Mouse (Mus musculus): Measurements from ENCODE around the gene F2rl2.
A peak's percentile ranks its signal among the peaks of the same experiment; 100 is the strongest.

The F2rl2 gene

DNA sequence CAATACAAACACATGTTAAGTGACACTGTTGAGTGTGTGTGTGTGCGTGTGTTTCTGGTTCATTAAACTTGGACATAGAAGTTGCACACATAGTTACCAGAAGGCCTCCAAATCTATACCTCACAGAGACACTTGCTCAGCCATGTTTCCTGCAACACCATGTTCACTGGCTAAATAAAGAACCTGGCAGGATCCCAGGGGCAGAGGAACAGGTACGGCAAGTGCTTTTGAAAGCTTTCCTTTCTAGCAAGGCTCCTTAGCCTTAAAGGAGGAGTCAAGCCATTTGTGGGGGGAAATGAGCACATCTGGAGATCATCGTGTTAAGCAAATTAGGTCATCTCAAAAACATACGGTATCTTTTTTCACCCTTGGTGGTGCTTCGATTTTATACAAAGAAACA is 6.7 kb downstream of the F2rl2 start:
- no peak for DNase-seq (ENCODE audit: low spot score)

GRCm38 (mm10) chr13:95705589-95705988 is 8.9 kb downstream of the F2rl2 start:
- no peak for DNase-seq (ENCODE audit: low spot score)

GRCm38 (mm10) chr13:95712054-95712453 is 15.4 kb downstream of the F2rl2 start:
- no peak for DNase-seq (ENCODE audit: low spot score)

GRCm38 (mm10) chr13:95712570-95713268 is 16.1 kb downstream of the F2rl2 start:
- DNase-seq (ENCODE audit: low spot score): no peak

- no peak for DNase-seq (ENCODE audit: low spot score)
Observed at GRCm38 (mm10) chr13:95714271-95714975, 17.8 kb downstream of the F2rl2 start.

DNA sequence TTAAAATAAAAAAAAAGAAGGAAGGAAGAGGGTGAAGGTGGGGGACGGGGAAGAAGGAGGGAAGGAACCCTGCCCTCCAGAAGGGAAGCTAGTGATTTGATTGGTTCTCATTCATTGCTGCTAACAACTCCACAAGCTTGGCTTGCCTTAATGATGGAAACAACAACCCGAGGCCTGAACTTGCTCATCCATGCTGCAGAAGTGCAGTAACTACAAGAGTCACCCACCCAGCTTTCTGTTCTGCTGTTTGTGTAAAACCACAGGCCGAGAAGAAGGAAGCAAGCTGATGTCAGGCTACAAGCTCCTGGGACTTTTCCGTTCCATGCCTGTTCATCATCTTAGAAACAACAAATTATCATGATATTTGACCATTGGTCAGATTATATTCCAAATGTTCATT is 18.7 kb downstream of the F2rl2 start:
- no peak for DNase-seq (ENCODE audit: low spot score)

- DNase-seq (ENCODE audit: low spot score): peak; percentile 15
Observed at GRCm38 (mm10) chr13:95719320-95720232, 22.9 kb downstream of the F2rl2 start.

GRCm38 (mm10) chr13:95730491-95730890 is 33.8 kb downstream of the F2rl2 start:
- no peak for DNase-seq (ENCODE audit: low spot score)

- no peak for DNase-seq (ENCODE audit: low spot score)
Observed at GRCm38 (mm10) chr13:95739651-95740050, 43.0 kb downstream of the F2rl2 start.

GRCm38 (mm10) chr13:95741813-95742689 is 45.4 kb downstream of the F2rl2 start:
- no peak for DNase-seq (ENCODE audit: low spot score)

GRCm38 (mm10) chr13:95742881-95743466 is 46.3 kb downstream of the F2rl2 start:
- no peak for DNase-seq (ENCODE audit: low spot score)

- no peak for DNase-seq (ENCODE audit: low spot score)
Observed at GRCm38 (mm10) chr13:95745451-95745850, 48.8 kb downstream of the F2rl2 start.

- DNase-seq (ENCODE audit: low spot score): no peak
Observed at GRCm38 (mm10) chr13:95746509-95746908, 49.9 kb downstream of the F2rl2 start.

- no peak for DNase-seq (ENCODE audit: low spot score)
Observed at GRCm38 (mm10) chr13:95747101-95747500, 50.4 kb downstream of the F2rl2 start.

DNA sequence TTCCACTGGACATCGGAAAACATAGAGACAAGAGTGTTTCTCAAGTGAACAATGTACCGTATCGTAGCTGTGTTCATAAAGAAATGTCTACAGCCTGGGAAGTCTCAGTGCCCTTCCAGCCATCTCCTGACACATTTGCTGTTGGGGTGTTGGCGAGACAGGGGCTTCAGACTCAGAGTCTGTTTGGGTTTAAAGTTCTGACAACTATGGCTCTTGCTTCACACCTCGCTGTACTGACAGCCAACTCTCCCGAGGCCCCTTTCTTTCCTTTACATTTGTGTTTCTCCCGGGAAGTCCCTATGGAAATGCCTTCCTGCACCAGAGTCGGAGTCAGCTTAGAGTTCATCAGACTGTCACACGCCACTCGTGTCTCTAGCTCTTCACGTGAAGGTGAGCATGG is 50.9 kb downstream of the F2rl2 start:
- no peak for DNase-seq (ENCODE audit: low spot score)

Measured in ovary, postnatal 10 days (tissue).